ENCODE assay signal across 27 mouse cellular contexts in genomic region chr4:83046069-83046468, GRCm38 (mm10). TPM values are rescaled to one million over a fixed set of nuclear protein-coding genes. Genes with fewer than 3 reads are reported as not detected.
DNase-seq lines count a peak whose midpoint lies in the region; ATAC-seq lines count a peak whose summit lies in the region.
"Had no signal": no experiment of that assay in that cellular context is flagged by ENCODE, and none has a peak within 500 bp of the region (broad histone marks: within the 10 kb centered on the region; RNA-seq: fewer than 3 reads in every experiment).

No protein-coding gene starts in this region.

- WGBS in kidney, embryonic 14.5 days, result 57% methylated on average over 3 of the region's 3 CpGs
- 29% methylated on average over 3 of the region's 3 CpGs for WGBS in neural tube, embryonic 11.5 days
- WGBS in limb, embryonic 11.5 days, result 38% methylated on average over 3 of the region's 3 CpGs
- WGBS in neural tube, embryonic 15.5 days, result 20% methylated on average over 3 of the region's 3 CpGs

- peak overlapping the region; percentile 18; the same call in 1 of the 2 replicates for H3K4me2 ChIP-seq in kidney, embryonic 14.5 days (replicated peaks; ENCODE audit: low read depth, low read length)
- H3K4me2 ChIP-seq in neural tube, embryonic 11.5 days (ENCODE audit: low read depth), result no peak overlapping the region
- H3K4me2 ChIP-seq in limb, embryonic 11.5 days (ENCODE audit: low read depth, severe bottlenecking), result no peak overlapping the region
- H3K4me2 ChIP-seq in neural tube, embryonic 15.5 days, result no peak overlapping the region
- H3K4me2 ChIP-seq: heart, embryonic 15.5 days; hindbrain, embryonic 12.5 days; liver, embryonic 11.5 days; midbrain, embryonic 15.5 days had no signal

- H3K36me3 ChIP-seq in kidney, embryonic 14.5 days (ENCODE audit: control insufficient read depth, insufficient read depth, low read length), result no peaks in the 10 kb centered on the region
- H3K36me3 ChIP-seq in neural tube, embryonic 11.5 days (ENCODE audit: control insufficient read depth, insufficient read depth, low read length), result no peaks in the 10 kb centered on the region
- H3K36me3 ChIP-seq in limb, embryonic 11.5 days (ENCODE audit: control insufficient read depth, insufficient read depth, low read length), result no peaks in the 10 kb centered on the region
- H3K36me3 ChIP-seq in neural tube, embryonic 15.5 days, result no peaks in the 10 kb centered on the region
- H3K36me3 ChIP-seq: forebrain, embryonic 10.5 days; heart, embryonic 15.5 days; midbrain, embryonic 15.5 days had no signal

- ATAC-seq in kidney, embryonic 14.5 days (ENCODE audit: low FRiP score, low TSS enrichment), result no peak
- peak; percentile 18; the same call in 1 of the 2 replicates for ATAC-seq in neural tube, embryonic 11.5 days (ENCODE audit: insufficient read depth, low FRiP score, low TSS enrichment)
- no peak for ATAC-seq in limb, embryonic 11.5 days (ENCODE audit: insufficient number of reproducible peaks, low FRiP score, low TSS enrichment, low read depth)
- 0 out of 2 replicates have a peak, but pooled peaks have one; percentile 35 for ATAC-seq in neural tube, embryonic 15.5 days (ENCODE audit: low FRiP score)
- ATAC-seq: forebrain, postnatal 0 days; intestine, postnatal 0 days; liver, postnatal 0 days; midbrain, embryonic 15.5 days; Patski had no signal

- peaks cover 22% of the 10 kb centered on the region for H3K4me1 ChIP-seq in kidney, embryonic 14.5 days (ENCODE audit: control insufficient read depth, insufficient read depth, low read length)
- H3K4me1 ChIP-seq in neural tube, embryonic 11.5 days (ENCODE audit: control insufficient read depth, insufficient read depth, low read length), result peaks cover 17% of the 10 kb centered on the region; the same call in 1 of the 2 replicates
- H3K4me1 ChIP-seq in limb, embryonic 11.5 days (ENCODE audit: control insufficient read depth, insufficient read depth, low read length), result peaks cover 39% of the 10 kb centered on the region
- peaks cover 21% of the 10 kb centered on the region for H3K4me1 ChIP-seq in neural tube, embryonic 15.5 days

- no peak overlapping the region for H3K4me3 ChIP-seq in kidney, embryonic 14.5 days (ENCODE audit: low read length)
- H3K4me3 ChIP-seq in neural tube, embryonic 11.5 days (ENCODE audit: low read depth, low read length), result no peak overlapping the region
- no peak overlapping the region for H3K4me3 ChIP-seq in limb, embryonic 11.5 days (ENCODE audit: low read depth, low read length)
- H3K4me3 ChIP-seq in neural tube, embryonic 15.5 days (replicated peaks), result no peak overlapping the region
- H3K4me3 ChIP-seq: forebrain, embryonic 10.5 days; heart, embryonic 15.5 days; hindbrain, embryonic 12.5 days; midbrain, embryonic 15.5 days; myocyte had no signal

- H3K27ac ChIP-seq in kidney, embryonic 14.5 days (ENCODE audit: low read depth, low read length), result no peak overlapping the region
- no peak overlapping the region for H3K27ac ChIP-seq in neural tube, embryonic 11.5 days (ENCODE audit: low read depth, low read length)
- 0 out of 2 replicates have a peak overlapping the region, but pooled peaks have one; percentile 4 for H3K27ac ChIP-seq in limb, embryonic 11.5 days (replicated peaks; ENCODE audit: low read depth, low read length)
- H3K27ac ChIP-seq in neural tube, embryonic 15.5 days (replicated peaks), result no peak overlapping the region
- H3K27ac ChIP-seq: forebrain, embryonic 10.5 days; heart, embryonic 15.5 days; hindbrain, embryonic 12.5 days; midbrain, embryonic 15.5 days had no signal

- H3K9me3 ChIP-seq in kidney, embryonic 14.5 days (ENCODE audit: control insufficient read depth, low read length), result no peaks in the 10 kb centered on the region
- H3K9me3 ChIP-seq in neural tube, embryonic 11.5 days (ENCODE audit: control insufficient read depth, low read length), result no peaks in the 10 kb centered on the region
- no peaks in the 10 kb centered on the region for H3K9me3 ChIP-seq in limb, embryonic 11.5 days (ENCODE audit: control insufficient read depth, low read length)
- no peaks in the 10 kb centered on the region for H3K9me3 ChIP-seq in neural tube, embryonic 15.5 days (replicated peaks)
- H3K9me3 ChIP-seq: forebrain, embryonic 10.5 days; heart, embryonic 15.5 days; hindbrain, embryonic 12.5 days; midbrain, embryonic 15.5 days had no signal

- DNase-seq in kidney, adult 11 months, result no peak
- DNase-seq in neural tube, embryonic 11.5 days (ENCODE audit: low spot score), result no peak
- DNase-seq in neural tube, embryonic 10.5 days (ENCODE audit: extremely low spot score, low spot score), result no peak
- DNase-seq in limb, embryonic 11.5 days (ENCODE audit: low spot score), result peak; percentile 50
- DNase-seq in gastrocnemius, adult 8-10 months (ENCODE audit: low spot score in 2 of 2), result no peak
- no peak for DNase-seq in adrenal gland, adult 18-20 months (ENCODE audit: low spot score in 2 of 2)
- DNase-seq: adrenal gland, adult 2 months; cerebellum, adult 11 months; cerebellum, adult 9-11 months; forebrain, postnatal 0 days; kidney, postnatal 10 days; liver, postnatal 0 days; lung, postnatal 14 days; right cerebral cortex, postnatal 14 days; spleen, adult 18-20 months had no signal

- H3K9ac ChIP-seq in kidney, embryonic 14.5 days (ENCODE audit: low read depth, low read length), result no peak overlapping the region
- H3K9ac ChIP-seq in neural tube, embryonic 11.5 days (ENCODE audit: low read length), result no peak overlapping the region
- no peak overlapping the region for H3K9ac ChIP-seq in limb, embryonic 11.5 days (ENCODE audit: low read length)
- H3K9ac ChIP-seq in neural tube, embryonic 15.5 days (replicated peaks), result no peak overlapping the region
- H3K9ac ChIP-seq: forebrain, postnatal 0 days; heart, embryonic 15.5 days; hindbrain, embryonic 12.5 days; liver, postnatal 0 days; midbrain, embryonic 15.5 days had no signal

- no peaks in the 10 kb centered on the region for H3K27me3 ChIP-seq in kidney, embryonic 14.5 days (ENCODE audit: control insufficient read depth, insufficient read depth, low read length)
- H3K27me3 ChIP-seq in neural tube, embryonic 11.5 days (ENCODE audit: control insufficient read depth, insufficient read depth, low read length), result no peaks in the 10 kb centered on the region
- no peaks in the 10 kb centered on the region for H3K27me3 ChIP-seq in limb, embryonic 11.5 days (ENCODE audit: control insufficient read depth, insufficient read depth, low read length)
- H3K27me3 ChIP-seq in neural tube, embryonic 15.5 days (replicated peaks), result peaks cover 8% of the 10 kb centered on the region; the same call in 1 of the 2 replicates
- H3K27me3 ChIP-seq: heart, embryonic 15.5 days; midbrain, embryonic 15.5 days had no signal

RNA-seq across cellular contexts. Expression of gene Frem1, which starts 6.1 kb away (rescaled TPM):
- 24.3 and 42.3 TPM in 2 replicates for polyA plus RNA-seq in kidney, embryonic 14.5 days (2014; fragmentation: Nextera tagmentation; extraction: Ambion mirVana)
- polyA plus RNA-seq in neural tube, embryonic 11.5 days (2014; fragmentation: Nextera tagmentation; extraction: Ambion mirVana), result 3.9 and 4.1 TPM in 2 replicates
- polyA plus RNA-seq in limb, embryonic 11.5 days (2014; fragmentation: Nextera tagmentation; extraction: Ambion mirVana), result 15.1 and 18.0 TPM in 2 replicates
- 1.4 and 2.2 TPM in 2 replicates for polyA plus RNA-seq in neural tube, embryonic 15.5 days (2015; fragmentation: Nextera tagmentation; extraction: Ambion mirVana)
- total RNA-seq in gastrocnemius, adult 8-10 months (2022), result under 1 TPM; 0.07 to 0.21 (median 0.16) TPM
- under 1 TPM; 0.54 to 0.56 TPM for total RNA-seq in adrenal gland, adult 18-20 months (2021)
- total RNA-seq: common myeloid progenitor, adult 5-6 weeks; megakaryocyte progenitor cell, adult 5-6 weeks had no signal

Comparison
In these comparisons a context has a peak if more than half of its experiments do, and no peak if none do; other contexts are left out.
1. ATAC-seq: peak in neural tube, embryonic 11.5 days (single experiment) and neural tube, embryonic 15.5 days (single experiment); none in kidney, embryonic 14.5 days (single experiment) and limb, embryonic 11.5 days (single experiment).